Mouse (Mus musculus): ENCODE results near the gene Cul9. TPM values are rescaled to one million over a fixed set of nuclear protein-coding genes. Genes with fewer than 3 reads are reported as not detected.

The Cul9 gene
- total and polyA plus RNA-seq, 2 experiments from 2014 or later: 6.1 to 20.3 TPM

- Histone ChIP-seq H3K4me1 (ENCODE audit: control insufficient read depth, insufficient read depth) (peaks cover 55% of the 10 kb centered on the region), H3K27ac (ENCODE audit: low read depth) (peak overlapping the region; percentile 77)
- 16% methylated on average over 10 of the region's 10 CpGs for WGBS
Observed at GRCm38 (mm10) chr17:46457791-46458190, 88.4 kb downstream of the Cul9 start.

GRCm38 (mm10) chr17:46455110-46455691 is 91.0 kb downstream of the Cul9 start:
- Histone ChIP-seq H3K4me3 (ENCODE audit: low read depth, low read length) (peak overlapping the region; percentile 38), H3K9ac (replicated peaks; ENCODE audit: low read depth, low read length) (peak overlapping the region; percentile 6; the same call in 1 of the 2 replicates), H3K9me3 (replicated peaks; ENCODE audit: control insufficient read depth, low read length) (no peaks in the 10 kb centered on the region), H3K4me1 (ENCODE audit: control insufficient read depth, insufficient read depth) (peaks cover 43% of the 10 kb centered on the region), H3K27me3 (ENCODE audit: control insufficient read depth, insufficient read depth, low read length) (peaks cover 57% of the 10 kb centered on the region), H3K36me3 (replicated peaks; ENCODE audit: control insufficient read depth, insufficient read depth, low read length) (no peaks in the 10 kb centered on the region), H3K4me2 (ENCODE audit: low read depth, low read length) (peak overlapping the region; percentile 75), H3K27ac (ENCODE audit: low read depth) (no peak overlapping the region)
- TF ChIP-seq CTCF (IDR thresholded peaks at IDR 0.05; ENCODE audit: low read depth) (no peak), EP300 (IDR thresholded peaks at IDR 0.05; ENCODE audit: low read depth) (no peak)
- ATAC-seq (ENCODE audit: insufficient read depth, low read depth): 0 out of 2 replicates have a peak, but pooled peaks have one; percentile 12
- no peak for DNase-seq (ENCODE audit: low spot score)
- WGBS: under 1% methylated on average over 33 of the region's 33 CpGs

More at GRCm38 (mm10) chr17:46457791-46458190, 88.4 kb downstream of the Cul9 start:
- no peak for DNase-seq (ENCODE audit: low spot score)
- ATAC-seq (ENCODE audit: insufficient read depth, low read depth): no peak
- H3K27me3 ChIP-seq (ENCODE audit: control insufficient read depth, insufficient read depth, low read length): peaks cover 61% of the 10 kb centered on the region
- H3K36me3 ChIP-seq (replicated peaks; ENCODE audit: control insufficient read depth, insufficient read depth, low read length): no peaks in the 10 kb centered on the region
- no peak overlapping the region for H3K9ac ChIP-seq (replicated peaks; ENCODE audit: low read depth, low read length)
- H3K4me3 ChIP-seq (ENCODE audit: low read depth, low read length): no peak overlapping the region
- TF ChIP-seq CTCF (IDR thresholded peaks at IDR 0.05; ENCODE audit: low read depth): peak; percentile 38
- TF ChIP-seq EP300 (IDR thresholded peaks at IDR 0.05; ENCODE audit: low read depth): no peak
- no peak overlapping the region for H3K4me2 ChIP-seq (ENCODE audit: low read depth, low read length)
- H3K9me3 ChIP-seq (replicated peaks; ENCODE audit: control insufficient read depth, low read length): no peaks in the 10 kb centered on the region

- DNase-seq (ENCODE audit: low spot score): no peak
- Histone ChIP-seq H3K27me3 (ENCODE audit: control insufficient read depth, insufficient read depth, low read length) (peaks cover 51% of the 10 kb centered on the region), H3K4me1 (ENCODE audit: control insufficient read depth, insufficient read depth) (peaks cover 42% of the 10 kb centered on the region), H3K27ac (ENCODE audit: low read depth) (no peak overlapping the region), H3K4me2 (ENCODE audit: low read depth, low read length) (peak overlapping the region; percentile 75), H3K9ac (replicated peaks; ENCODE audit: low read depth, low read length) (peak overlapping the region; percentile 6; the same call in 1 of the 2 replicates), H3K4me3 (ENCODE audit: low read depth, low read length) (peak overlapping the region; percentile 38), H3K9me3 (replicated peaks; ENCODE audit: control insufficient read depth, low read length) (no peaks in the 10 kb centered on the region), H3K36me3 (replicated peaks; ENCODE audit: control insufficient read depth, insufficient read depth, low read length) (no peaks in the 10 kb centered on the region)
- TF ChIP-seq EP300 (IDR thresholded peaks at IDR 0.05; ENCODE audit: low read depth) (no peak), CTCF (IDR thresholded peaks at IDR 0.05; ENCODE audit: low read depth) (no peak)
- ATAC-seq (ENCODE audit: insufficient read depth, low read depth): no peak
- WGBS: 6% methylated on average over 9 of the region's 9 CpGs
Observed at GRCm38 (mm10) chr17:46454539-46454938, 91.6 kb downstream of the Cul9 start.

GRCm38 (mm10) chr17:46453970-46454411 is 92.2 kb downstream of the Cul9 start:
- no peak for ATAC-seq (ENCODE audit: insufficient read depth, low read depth)
- no peak overlapping the region for H3K9ac ChIP-seq (replicated peaks; ENCODE audit: low read depth, low read length)
- H3K4me3 ChIP-seq (ENCODE audit: low read depth, low read length): peak overlapping the region; percentile 38
- no peaks in the 10 kb centered on the region for H3K36me3 ChIP-seq (replicated peaks; ENCODE audit: control insufficient read depth, insufficient read depth, low read length)
- H3K27ac ChIP-seq (ENCODE audit: low read depth): no peak overlapping the region
- peaks cover 36% of the 10 kb centered on the region for H3K4me1 ChIP-seq (ENCODE audit: control insufficient read depth, insufficient read depth)
- TF ChIP-seq EP300 (IDR thresholded peaks at IDR 0.05; ENCODE audit: low read depth) (no peak), CTCF (IDR thresholded peaks at IDR 0.05; ENCODE audit: low read depth) (no peak)
- 5% methylated on average over 26 of the region's 26 CpGs for WGBS
- DNase-seq (ENCODE audit: low spot score): no peak
- peak overlapping the region; percentile 75 for H3K4me2 ChIP-seq (ENCODE audit: low read depth, low read length)
- H3K27me3 ChIP-seq (ENCODE audit: control insufficient read depth, insufficient read depth, low read length): peaks cover 49% of the 10 kb centered on the region; the same call in 1 of the 2 replicates
- H3K9me3 ChIP-seq (replicated peaks; ENCODE audit: control insufficient read depth, low read length): no peaks in the 10 kb centered on the region

GRCm38 (mm10) chr17:46453302-46453948 is 92.8 kb downstream of the Cul9 start:
- DNase-seq (ENCODE audit: low spot score): no peak
- Histone ChIP-seq H3K36me3 (replicated peaks; ENCODE audit: control insufficient read depth, insufficient read depth, low read length) (no peaks in the 10 kb centered on the region), H3K4me3 (ENCODE audit: low read depth, low read length) (no peak overlapping the region), H3K9ac (replicated peaks; ENCODE audit: low read depth, low read length) (no peak overlapping the region), H3K27me3 (ENCODE audit: control insufficient read depth, insufficient read depth, low read length) (peaks cover 49% of the 10 kb centered on the region; the same call in 1 of the 2 replicates), H3K9me3 (replicated peaks; ENCODE audit: control insufficient read depth, low read length) (no peaks in the 10 kb centered on the region), H3K27ac (ENCODE audit: low read depth) (no peak overlapping the region), H3K4me2 (ENCODE audit: low read depth, low read length) (no peak overlapping the region), H3K4me1 (ENCODE audit: control insufficient read depth, insufficient read depth) (peaks cover 30% of the 10 kb centered on the region)
- no peak for ATAC-seq (ENCODE audit: insufficient read depth, low read depth)
- WGBS: 27% methylated on average over 13 of the region's 13 CpGs
- TF ChIP-seq CTCF (IDR thresholded peaks at IDR 0.05; ENCODE audit: low read depth): no peak
- TF ChIP-seq EP300 (IDR thresholded peaks at IDR 0.05; ENCODE audit: low read depth): no peak
